Mouse (Mus musculus): Measurements from ENCODE around the gene Snx1.

The Snx1 gene

GRCm38 (mm10) chr9:66126456-66127192, at the start of gene Snx1, which contains the start of gene Ciao2a:
TSS of gene Snx1 (minus strand) at chr9:66126587.
TSS of gene Ciao2a (plus strand) at chr9:66126611.
- peak; percentile 95 for DNase-seq (ENCODE audit: low read depth)

GRCm38 (mm10) chr9:66174985-66175384, 48.6 kb upstream of the Snx1 start:
- DNase-seq (ENCODE audit: low read depth), result no peak

- no peak for DNase-seq (ENCODE audit: low read depth)
These were observed 47.0 kb upstream of the Snx1 start for GRCm38 (mm10) chr9:66173316-66173855.

- no peak for DNase-seq (ENCODE audit: low read depth)
These were observed 45.0 kb upstream of the Snx1 start for GRCm38 (mm10) chr9:66171275-66171921.

- DNase-seq (ENCODE audit: low read depth), result no peak
These were observed 44.1 kb upstream of the Snx1 start for GRCm38 (mm10) chr9:66170506-66170905.

- DNase-seq (ENCODE audit: low read depth), result no peak
These were observed 41.8 kb upstream of the Snx1 start for GRCm38 (mm10) chr9:66168233-66168632.

- no peak for DNase-seq (ENCODE audit: low read depth)
These were observed 40.8 kb upstream of the Snx1 start for GRCm38 (mm10) chr9:66167222-66167621.

GRCm38 (mm10) chr9:66162995-66163394, 36.6 kb upstream of the Snx1 start:
- DNase-seq (ENCODE audit: low read depth), result no peak

- DNase-seq (ENCODE audit: low read depth), result no peak
These were observed 33.8 kb upstream of the Snx1 start for GRCm38 (mm10) chr9:66160155-66160554.

- DNase-seq (ENCODE audit: low read depth), result no peak
These were observed 32.6 kb upstream of the Snx1 start for GRCm38 (mm10) chr9:66158885-66159430.

- DNase-seq (ENCODE audit: low read depth), result no peak
These were observed 31.8 kb upstream of the Snx1 start, which contains the start of gene Dapk2 for GRCm38 (mm10) chr9:66157958-66158830. TSS of gene Dapk2 (plus strand) at chr9:66158223.

GRCm38 (mm10) chr9:66155534-66155933, 29.1 kb upstream of the Snx1 start:
- DNase-seq (ENCODE audit: low read depth), result no peak

GRCm38 (mm10) chr9:66154013-66154412, 27.6 kb upstream of the Snx1 start:
- no peak for DNase-seq (ENCODE audit: low read depth)

- DNase-seq (ENCODE audit: low read depth), result no peak
These were observed 27.2 kb upstream of the Snx1 start for GRCm38 (mm10) chr9:66153594-66153993.

GRCm38 (mm10) chr9:66152011-66152410, 25.6 kb upstream of the Snx1 start:
- DNase-seq (ENCODE audit: low read depth), result no peak

GRCm38 (mm10) chr9:66146141-66146540, 19.8 kb upstream of the Snx1 start:
- no peak for DNase-seq (ENCODE audit: low read depth)

- DNase-seq (ENCODE audit: low read depth), result peak; percentile 44
These were observed 17.9 kb upstream of the Snx1 start for GRCm38 (mm10) chr9:66144248-66144647.

GRCm38 (mm10) chr9:66142265-66142664, 15.9 kb upstream of the Snx1 start:
- DNase-seq (ENCODE audit: low read depth), result no peak

GRCm38 (mm10) chr9:66138193-66138592, 11.8 kb upstream of the Snx1 start:
- DNase-seq (ENCODE audit: low read depth), result no peak

- DNase-seq (ENCODE audit: low read depth), result no peak
These were observed 9.6 kb upstream of the Snx1 start for GRCm38 (mm10) chr9:66135967-66136366.

GRCm38 (mm10) chr9:66131466-66131865, 5.1 kb upstream of the Snx1 start:
- no peak for DNase-seq (ENCODE audit: low read depth)

- DNase-seq (ENCODE audit: low read depth), result no peak
These were observed 1.5 kb upstream of the Snx1 start for GRCm38 (mm10) chr9:66127884-66128283.
